Mouse (Mus musculus) hindbrain, postnatal 0 days (tissue): ENCODE measurements around the gene Chst8. TPM values are rescaled to one million over a fixed set of nuclear protein-coding genes. Genes with fewer than 3 reads are reported as not detected.

Experiments used
- ATAC-seq: fragments of 200-750 bp; cut with Nextera tagmentation; 2 replicates; pipeline ENCODE4 v1.8.0; 2017; ENCODE audit warnings: mild to moderate bottlenecking, moderate TSS enrichment, moderate library complexity
- DNase-seq: peaks from one replicate; pipeline ENCODE4 v3.0.0-alpha.2; 2015; ENCODE audit warnings: low spot score
- H3K27ac ChIP-seq: fragments of 300-500 bp; sonication (generic); 2 replicates; pipeline ENCODE4 v1.5.1; 2014; ENCODE audit warnings: mild to moderate bottlenecking
- H3K27me3 ChIP-seq: fragments of 300-500 bp; sonication (generic); 2 replicates; pipeline ENCODE4 v1.6.1; 2014; ENCODE audit warnings: low read length, mixed read lengths; ENCODE audit not compliant: insufficient read depth
- H3K36me3 ChIP-seq: fragments of 300-500 bp; sonication (generic); 2 replicates; pipeline ENCODE4 v1.6.1; 2014; ENCODE audit warnings: low read length, mixed read lengths; ENCODE audit not compliant: insufficient read depth
- H3K4me1 ChIP-seq: fragments of 300-500 bp; sonication (generic); 2 replicates; pipeline ENCODE4 v1.6.1; 2014; ENCODE audit warnings: antibody characterized with exemption, low read length, mixed read lengths; ENCODE audit not compliant: insufficient read depth
- H3K4me2 ChIP-seq: fragments of 300-500 bp; sonication (generic); 2 replicates; pipeline ENCODE4 v1.6.1; 2014; ENCODE audit warnings: low read depth, mild to moderate bottlenecking, low read length, moderate library complexity, mixed read lengths
- H3K4me3 ChIP-seq: fragments of 300-500 bp; sonication (generic); 2 replicates; pipeline ENCODE4 v1.5.1; 2014; ENCODE audit warnings: low read length
- H3K9ac ChIP-seq: fragments of 300-500 bp; sonication (generic); replicated peaks from 2 replicates; pipeline ENCODE4 v1.6.1; 2014; ENCODE audit warnings: mild to moderate bottlenecking, low read length, moderate library complexity, mixed read lengths
- H3K9me3 ChIP-seq: fragments of 300-500 bp; sonication (generic); 2 replicates; pipeline ENCODE4 v1.6.1; 2016; ENCODE audit warnings: low read length, mixed read lengths
- CTCF ChIP-seq: IDR thresholded peaks from 2 replicates; pipeline ENCODE4 v1.5.1; 2016; ENCODE audit warnings: antibody characterized with exemption, control low read depth, low read depth
- WGBS: fragments of 180-500 bp; shearing (Covaris S2); extraction: QIAGEN DNeasy Blood & Tissue Kit; methylation state at CpG from one replicate; pipeline ENCODE4 v1.1.7; 2014; 5-methylcytosine and 5-hydroxymethylcytosine counted together
- polyA plus RNA-seq: library from polyadenylated mRNA; unstranded; fragments of >200 nt; fragmentation: Nextera tagmentation; extraction: Ambion mirVana; gene quantifications from 2 replicates; pipeline ENCODE4 v1.2.1, GENCODE M21; 2015
- total RNA-seq: library from RNA; depleted of rRNA; stranded (reverse); fragments of >200 nt; gene quantifications from 2 replicates; pipeline ENCODE4 v1.2.3, GENCODE M21; 2014

Chst8 gene
- total and polyA plus RNA-seq, 2 experiments from 2014 or later = 10.0 to 27.8 TPM

DNA sequence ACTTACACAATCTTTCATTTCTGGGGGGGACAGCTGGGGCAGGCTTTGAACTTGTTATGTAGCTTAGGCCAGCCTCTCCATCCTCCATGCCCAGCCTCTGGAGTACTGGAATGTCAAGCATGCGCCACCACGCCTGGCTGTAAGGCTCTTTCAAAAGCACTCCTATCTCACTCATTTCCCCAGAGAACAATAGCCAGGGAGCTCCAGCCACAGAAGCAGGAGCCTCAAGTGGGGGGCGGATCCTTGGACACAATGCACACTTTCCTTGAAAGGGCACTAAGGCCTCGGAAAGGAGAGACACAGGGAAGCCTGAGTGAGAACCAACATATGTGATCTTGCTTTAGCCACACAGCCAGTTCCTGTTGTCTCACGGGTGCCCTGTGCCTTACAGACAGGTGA lies 90.9 kb downstream of the Chst8 start:
- Histone ChIP-seq H3K9me3 (0 out of 2 replicates have a peak, but pooled peaks cover under 1% of the 10 kb centered on the region), H3K36me3 (no peaks in the 10 kb centered on the region), H3K4me1 (peaks cover 15% of the 10 kb centered on the region), H3K27ac (no peak overlapping the region), H3K4me2 (no peak overlapping the region), H3K27me3 (no peaks in the 10 kb centered on the region), H3K4me3 (no peak overlapping the region), H3K9ac (no peak overlapping the region)
- DNase-seq (no peak), ATAC-seq (no peak)
- WGBS = 38% methylated on average over 5 of the region's 5 CpGs
- TF ChIP-seq CTCF = no peak

DNA sequence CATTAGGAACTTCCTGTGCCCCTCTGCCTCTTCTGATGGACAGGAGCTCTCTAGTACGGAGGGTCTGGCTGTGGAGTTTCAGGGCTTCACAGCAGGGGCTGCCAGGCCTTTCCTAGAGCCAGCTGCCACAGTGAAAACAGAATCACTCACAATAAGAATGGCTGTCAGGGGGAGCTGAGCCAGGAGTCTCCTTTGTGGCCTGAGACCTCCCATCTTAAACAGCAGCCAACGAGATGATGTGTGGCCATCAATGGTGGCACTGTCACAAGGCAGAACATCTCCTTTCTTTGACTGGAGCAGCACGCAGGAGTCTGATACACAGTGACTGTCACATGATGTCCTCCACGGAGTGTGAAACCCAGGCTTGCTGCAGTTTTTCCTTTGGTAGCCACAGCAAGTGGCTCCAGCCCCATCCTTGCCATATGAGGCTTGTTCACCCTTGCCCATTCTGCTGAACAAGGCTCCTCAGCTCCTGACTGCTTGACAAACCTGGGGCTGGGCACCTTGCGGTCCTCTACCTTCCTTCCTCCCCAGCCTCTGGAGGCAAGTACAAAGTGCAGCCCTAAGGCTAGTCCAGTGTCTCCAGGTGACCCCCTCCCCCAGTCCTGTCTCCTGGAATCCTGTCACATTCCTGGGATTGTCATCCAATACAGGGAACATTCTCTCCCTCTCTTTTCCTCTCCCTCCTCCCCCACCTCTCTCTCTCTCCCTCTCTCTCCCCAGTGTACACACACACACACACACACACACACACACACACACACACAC lies 91.4 kb downstream of the Chst8 start:
- H3K9ac ChIP-seq = no peak overlapping the region
- 23% methylated on average over 5 of the region's 5 CpGs for WGBS
- no peak overlapping the region for H3K4me2 ChIP-seq

DNA sequence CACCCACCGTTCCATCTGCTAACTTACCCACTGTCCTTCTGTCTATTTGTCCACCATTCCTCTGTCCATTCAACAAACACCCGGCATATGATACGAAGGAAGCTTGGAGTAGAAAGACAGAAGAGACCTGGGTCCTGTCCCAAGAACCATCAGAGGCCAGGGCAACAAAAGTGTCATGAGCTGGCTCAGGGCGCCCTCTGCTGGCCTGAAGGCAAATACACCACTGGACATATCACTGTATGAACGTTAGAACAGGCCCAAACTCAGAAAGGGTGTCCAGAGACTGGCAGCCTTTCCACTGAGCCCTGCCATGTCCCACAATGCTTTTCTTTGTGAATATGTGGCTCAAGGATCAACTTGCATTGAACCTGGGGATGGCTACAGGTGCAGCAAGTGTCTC lies 92.9 kb downstream of the Chst8 start:
- Histone ChIP-seq H3K9ac (no peak overlapping the region), H3K27ac (no peak overlapping the region), H3K36me3 (no peaks in the 10 kb centered on the region), H3K4me2 (no peak overlapping the region), H3K9me3 (no peaks in the 10 kb centered on the region), H3K4me3 (no peak overlapping the region), H3K27me3 (no peaks in the 10 kb centered on the region), H3K4me1 (peaks cover 15% of the 10 kb centered on the region)
- ATAC-seq = no peak
- peak; percentile 78 for DNase-seq
- 34% methylated on average over 5 of the region's 5 CpGs for WGBS
- TF ChIP-seq CTCF = peak; percentile 86

More for the DNA sequence above, 91.4 kb downstream of the Chst8 start:
- H3K36me3 ChIP-seq = no peaks in the 10 kb centered on the region
- H3K4me1 ChIP-seq = peaks cover 15% of the 10 kb centered on the region
- H3K27ac ChIP-seq = peak overlapping the region; percentile 26; the same call in 1 of the 2 replicates
- TF ChIP-seq CTCF = no peak
- peak; percentile 53 for DNase-seq
- H3K27me3 ChIP-seq = no peaks in the 10 kb centered on the region
- no peak overlapping the region for H3K4me3 ChIP-seq
- no peaks in the 10 kb centered on the region for H3K9me3 ChIP-seq
- ATAC-seq = peak; percentile 65

DNA sequence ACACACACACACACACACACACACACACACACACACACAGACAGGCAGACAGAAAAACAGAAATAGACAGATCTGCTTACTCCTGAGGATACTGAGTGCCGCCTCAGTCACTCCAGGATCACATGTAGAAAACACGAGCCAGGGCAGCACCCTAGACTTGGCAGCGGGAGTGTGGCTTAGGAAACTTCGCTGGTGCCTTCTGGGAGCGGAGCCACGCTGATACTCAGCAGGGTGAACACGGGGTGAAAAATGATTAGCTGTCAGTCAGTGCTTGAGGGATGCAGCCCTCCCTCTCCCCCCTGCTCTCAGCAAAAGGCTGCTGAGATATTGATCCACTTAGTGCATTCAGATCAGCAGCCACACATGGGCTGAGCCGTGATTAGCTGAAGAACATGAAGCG lies 93.9 kb downstream of the Chst8 start:
- Histone ChIP-seq H3K4me1 (peaks cover 15% of the 10 kb centered on the region), H3K4me3 (no peak overlapping the region), H3K27me3 (no peaks in the 10 kb centered on the region), H3K27ac (no peak overlapping the region), H3K4me2 (no peak overlapping the region), H3K36me3 (no peaks in the 10 kb centered on the region), H3K9me3 (no peaks in the 10 kb centered on the region), H3K9ac (no peak overlapping the region)
- no peak for TF ChIP-seq CTCF
- no peak for DNase-seq
- ATAC-seq = no peak
- WGBS = 42% methylated on average over 9 of the region's 9 CpGs

DNA sequence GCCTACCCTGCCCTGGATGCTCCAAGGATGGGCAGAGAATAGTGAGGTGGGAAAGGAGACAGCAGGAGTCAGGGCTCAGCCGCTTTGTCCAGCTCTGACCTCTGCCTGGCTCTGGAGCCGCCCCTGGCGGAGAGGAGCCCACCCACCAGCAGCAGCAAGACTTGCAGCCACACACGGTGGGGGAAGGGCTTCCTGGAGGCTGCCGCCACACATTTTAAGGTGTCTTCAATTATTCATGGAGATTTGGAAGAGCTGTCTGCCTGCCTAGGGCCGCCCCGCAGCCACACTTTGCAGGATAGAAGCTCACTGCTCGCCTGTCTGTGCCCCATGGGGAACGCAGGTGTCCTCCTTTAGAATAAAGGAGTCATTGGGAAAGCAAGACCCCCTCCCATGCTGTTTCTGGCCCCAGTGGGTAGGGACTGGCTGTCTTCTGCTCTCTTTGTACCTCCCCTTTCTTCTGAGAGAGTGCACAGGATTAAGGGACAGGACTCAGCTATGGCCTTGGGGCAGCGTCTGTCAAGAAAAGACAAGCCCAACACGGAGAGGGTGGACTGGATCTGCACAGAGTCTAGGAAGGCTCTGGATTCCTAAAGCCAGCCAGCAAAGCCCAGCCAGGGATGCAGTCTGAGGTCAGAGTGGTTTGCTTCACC lies 95.2 kb downstream of the Chst8 start:
- H3K4me2 ChIP-seq = no peak overlapping the region

DNA sequence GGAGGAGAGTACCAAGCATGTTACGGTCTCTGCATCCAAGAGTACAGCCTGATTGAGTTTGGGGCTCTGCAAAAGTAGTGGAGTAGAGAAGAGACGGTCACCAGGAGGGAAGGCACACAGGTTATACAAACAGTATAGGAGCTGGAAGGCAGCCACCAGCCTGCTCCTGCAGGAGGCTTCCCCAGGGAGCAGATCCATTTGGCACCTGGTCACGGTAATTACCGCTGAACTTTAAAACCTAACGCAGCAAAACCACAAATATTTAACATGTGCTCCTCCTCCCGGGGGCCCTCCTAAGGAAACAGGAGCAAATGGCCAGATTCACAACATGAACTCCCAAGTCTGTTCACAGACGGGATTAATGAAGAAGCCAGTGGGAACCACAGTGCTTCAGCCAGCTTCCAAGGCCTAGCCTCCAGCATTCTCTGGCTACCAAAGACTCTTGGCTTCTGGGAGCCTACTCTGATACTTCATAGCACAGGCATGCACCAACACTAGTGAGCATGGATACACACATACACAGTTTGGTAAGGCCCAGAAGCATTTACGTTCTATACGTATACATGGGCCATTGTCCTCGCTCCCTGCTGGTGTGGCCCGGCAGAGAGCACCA lies 97.6 kb downstream of the Chst8 start:
- DNase-seq (peak; percentile 22), ATAC-seq (no peak)
- no peak overlapping the region for H3K4me3 ChIP-seq
- H3K9ac ChIP-seq = no peak overlapping the region
- no peak overlapping the region for H3K4me2 ChIP-seq
- H3K27ac ChIP-seq = no peak overlapping the region
- H3K4me1 ChIP-seq = peaks cover 7% of the 10 kb centered on the region
- 0 out of 2 replicates have a peak, but pooled peaks cover 3% of the 10 kb centered on the region for H3K27me3 ChIP-seq
- no peak for TF ChIP-seq CTCF
- H3K9me3 ChIP-seq = no peaks in the 10 kb centered on the region
- 53% methylated on average over 11 of the region's 11 CpGs for WGBS
- H3K36me3 ChIP-seq = no peaks in the 10 kb centered on the region

More for the DNA sequence above, 95.2 kb downstream of the Chst8 start:
- H3K27me3 ChIP-seq = no peaks in the 10 kb centered on the region
- H3K36me3 ChIP-seq = no peaks in the 10 kb centered on the region
- 12% methylated on average over 11 of the region's 11 CpGs for WGBS
- DNase-seq = peak; percentile 39
- H3K4me1 ChIP-seq = peaks cover 15% of the 10 kb centered on the region
- no peak overlapping the region for H3K4me3 ChIP-seq
- H3K9me3 ChIP-seq = no peaks in the 10 kb centered on the region
- ATAC-seq = peak; percentile 41; the same call in 1 of the 2 replicates
- TF ChIP-seq CTCF = no peak
- H3K9ac ChIP-seq = no peak overlapping the region
- no peak overlapping the region for H3K27ac ChIP-seq
